Mouse (Mus musculus): ENCODE results near the gene Arhgap30. TPM values are rescaled to one million over a fixed set of nuclear protein-coding genes. Genes with fewer than 3 reads are reported as not detected.
A peak's percentile ranks its signal among the peaks of the same experiment; 100 is the strongest.

Gene Arhgap30
- total RNA-seq (2021) = 1 to 10 TPM; 3.3 to 3.5 TPM
- long read RNA-seq, experiment 1 = 0 reads
- long read RNA-seq, experiment 2, full-length matches to known transcripts = 2 of 4 reads
- long read RNA-seq, experiment 2, partial matches to known transcripts = 0 of 4 reads
- long read RNA-seq, experiment 2, other reads (novel, unspliced or antisense) = 2 of 4 reads

DNA sequence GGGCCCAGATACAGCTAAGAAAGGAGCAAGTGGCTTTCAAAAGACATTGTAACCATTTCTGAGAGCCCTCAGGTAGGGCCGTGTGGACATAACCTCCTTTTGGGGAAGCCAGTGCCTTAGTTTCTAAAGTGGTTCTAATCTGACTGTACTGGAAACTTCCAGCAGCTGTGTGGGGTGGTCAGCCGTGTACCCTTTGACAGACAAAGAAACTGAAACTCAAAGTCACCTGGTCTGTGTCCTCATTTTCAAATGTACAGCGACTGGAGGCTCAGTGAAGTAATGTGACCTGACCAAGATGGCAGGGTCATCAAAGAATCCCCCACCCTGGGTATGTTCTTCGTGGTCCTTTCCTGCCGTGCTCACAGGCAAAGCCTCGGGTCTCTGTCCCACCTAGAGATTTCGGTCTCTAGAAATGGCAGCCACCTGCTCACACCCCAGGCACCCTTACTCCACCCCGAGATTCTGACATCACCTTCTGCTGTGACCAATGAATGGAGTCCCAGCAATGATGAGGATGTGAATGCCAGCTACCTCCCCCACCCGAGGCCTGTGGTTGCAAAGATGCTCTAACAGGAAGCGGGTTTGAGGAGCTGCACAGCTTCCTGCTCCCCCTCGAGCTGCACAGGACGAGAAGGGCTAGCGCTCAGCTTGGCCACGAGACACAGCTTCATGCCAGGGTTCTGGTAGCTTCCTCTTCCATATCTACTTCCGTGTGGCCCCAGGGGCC, at the start of gene Arhgap30:
TSS of gene Arhgap30 (plus strand) at position 579 of the 727 bp plus-strand sequence.
- DNase-seq (ENCODE audit: low spot score in 2 of 2) = no peak

DNA sequence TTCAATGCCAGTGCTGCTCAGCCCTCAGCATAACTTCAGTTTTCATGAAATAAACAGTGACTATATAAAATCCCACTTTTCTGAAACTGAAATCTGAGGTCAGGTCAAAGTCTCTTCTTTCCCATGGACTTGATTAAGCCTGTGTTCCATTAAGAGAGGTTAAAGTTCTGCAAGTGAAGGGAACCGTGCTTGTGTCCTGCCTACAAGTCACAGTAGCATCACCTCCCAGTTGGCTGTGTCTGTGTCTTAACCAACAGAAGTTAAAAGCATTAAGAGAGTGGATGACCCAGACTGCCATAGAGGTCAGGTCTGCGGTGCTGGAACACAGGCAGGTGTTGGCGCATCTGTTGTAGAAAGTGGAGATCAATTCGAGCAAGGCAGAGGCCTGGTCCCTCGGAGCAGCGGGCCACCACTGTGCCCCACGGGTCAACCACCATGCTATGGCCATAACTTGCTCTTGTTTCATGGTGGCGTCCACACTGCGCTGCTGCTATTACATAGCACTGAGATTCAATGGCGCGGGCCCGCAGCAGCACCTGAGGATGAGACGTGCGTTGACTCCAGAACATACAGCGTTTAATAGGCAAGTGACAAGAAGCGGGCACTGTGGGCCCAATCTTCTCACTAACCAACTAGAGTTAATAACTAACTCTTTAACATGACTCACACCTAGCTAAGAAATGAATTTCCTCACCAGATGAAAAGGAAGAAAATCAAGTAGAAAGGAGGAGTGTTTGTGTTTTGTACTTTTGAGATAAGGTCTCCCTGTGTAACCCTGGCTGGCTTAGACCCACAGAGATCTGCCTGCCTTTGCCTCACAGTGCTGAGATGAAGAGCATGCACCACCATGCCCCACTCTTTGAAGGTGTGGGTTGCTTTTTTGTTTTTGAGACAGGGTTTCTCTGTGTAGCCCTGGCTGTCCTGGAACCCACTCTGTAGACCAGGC, 46.2 kb upstream of the Arhgap30 start:
- DNase-seq (ENCODE audit: low spot score in 2 of 2) = no peak

DNA sequence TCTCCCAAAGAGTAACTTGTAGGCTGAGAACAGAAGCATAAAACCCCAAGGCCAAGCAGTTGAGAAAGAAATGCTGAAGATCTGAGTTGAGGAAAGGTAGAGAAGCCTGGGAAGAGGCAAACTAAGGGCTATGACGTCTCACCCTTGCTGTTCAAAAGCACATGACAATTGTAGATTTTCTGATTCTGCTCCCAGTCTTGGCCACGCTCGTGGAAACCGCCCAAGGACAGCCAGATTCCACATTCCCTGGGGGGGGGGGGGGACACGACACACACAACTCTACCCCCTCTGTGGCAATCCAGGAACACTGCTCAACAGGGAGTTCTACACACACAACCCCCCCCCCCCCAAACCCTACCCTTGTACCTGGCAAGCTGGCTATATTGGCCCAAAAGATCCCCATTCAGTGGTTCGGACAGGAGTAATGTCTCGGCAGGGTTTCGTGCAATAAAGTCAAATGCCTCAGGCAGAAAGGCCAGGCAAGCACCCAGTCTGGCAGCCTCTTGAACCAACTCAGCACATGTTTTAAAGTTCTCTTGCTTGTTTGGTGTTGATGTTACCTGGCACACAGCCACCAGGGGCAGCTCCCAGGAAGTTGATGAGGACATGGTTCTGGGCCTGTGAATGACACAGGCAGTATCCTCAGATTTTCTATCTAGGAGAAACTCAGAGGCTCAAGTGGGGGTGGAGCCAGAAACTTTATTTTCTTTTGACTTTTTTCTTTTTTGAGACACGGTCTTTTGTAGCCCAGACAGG, 44.7 kb upstream of the Arhgap30 start:
- peak in 1 of 2 experiments; percentile 37 for DNase-seq (ENCODE audit: low spot score in 2 of 2)

DNA sequence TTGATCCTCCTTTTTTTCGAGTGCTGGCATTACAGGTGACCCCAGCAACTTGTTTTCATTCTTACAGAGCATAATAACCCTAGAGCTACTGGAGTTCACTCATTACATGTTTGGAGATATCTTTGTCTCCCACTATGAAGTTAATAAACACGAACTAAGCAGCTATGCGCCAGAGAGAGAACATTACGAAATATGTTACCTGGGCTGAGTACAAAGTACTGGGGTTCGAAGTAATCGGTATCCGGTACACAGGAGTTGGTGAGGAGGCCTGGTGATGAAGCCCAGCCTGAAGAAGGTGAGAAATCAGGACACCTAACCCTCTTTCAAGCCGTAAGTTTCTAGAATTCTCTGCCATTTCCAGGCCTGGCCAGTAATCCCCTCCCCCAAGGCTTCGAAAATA, 44.0 kb upstream of the Arhgap30 start:
- no peak for DNase-seq (ENCODE audit: low spot score in 2 of 2)

DNA sequence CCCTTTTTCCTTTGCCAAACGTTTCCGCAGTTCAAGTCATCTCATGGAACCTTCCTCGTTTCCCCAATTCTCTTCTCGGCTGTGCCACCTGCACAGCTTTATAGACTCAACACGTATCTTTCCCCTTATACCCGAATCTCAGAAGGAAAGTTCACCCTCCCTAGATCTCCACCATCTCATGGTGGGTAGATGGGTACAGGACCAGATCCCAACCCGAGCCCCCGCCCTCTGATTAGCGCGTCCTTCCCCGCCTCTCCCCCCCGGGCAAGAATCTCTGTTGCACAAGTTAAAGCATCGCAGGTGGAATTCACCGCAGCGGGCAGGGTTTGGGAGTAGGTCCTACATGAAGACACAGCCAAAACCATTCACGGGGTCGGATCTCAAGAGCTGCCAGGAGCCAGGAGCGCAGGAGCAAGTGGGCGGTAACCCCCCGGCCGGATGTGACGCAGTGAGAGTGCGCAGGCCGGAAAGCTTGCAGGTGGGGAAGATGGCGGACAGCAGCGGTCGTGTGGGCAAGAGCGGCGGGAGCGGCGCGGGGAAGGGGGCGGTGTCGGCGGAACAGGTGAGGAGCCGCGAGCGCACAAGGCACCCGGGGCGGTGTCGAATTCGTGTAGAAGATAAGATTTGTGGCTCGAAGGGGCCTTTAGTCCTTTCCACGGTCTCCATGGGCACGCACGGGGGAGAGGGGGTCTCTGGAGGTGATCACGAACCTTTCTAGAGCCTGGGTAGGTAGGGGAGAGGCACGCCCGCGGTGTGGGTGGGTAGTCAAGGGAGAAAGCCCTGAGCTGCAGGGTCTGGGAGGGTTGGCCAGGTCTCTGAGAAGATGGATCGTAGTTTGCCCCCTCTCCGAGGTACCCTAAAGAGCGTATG, 43.3 kb upstream of the Arhgap30 start, which contains the start of the genes Nit1 and Pfdn2:
TSS of gene Nit1 (minus strand) at position 422 of the 870 bp plus-strand sequence.
TSS of gene Pfdn2 (plus strand) at position 446 of the 870 bp plus-strand sequence.
- DNase-seq (ENCODE audit: low spot score in 2 of 2) = peak; percentile 79 to 90

DNA sequence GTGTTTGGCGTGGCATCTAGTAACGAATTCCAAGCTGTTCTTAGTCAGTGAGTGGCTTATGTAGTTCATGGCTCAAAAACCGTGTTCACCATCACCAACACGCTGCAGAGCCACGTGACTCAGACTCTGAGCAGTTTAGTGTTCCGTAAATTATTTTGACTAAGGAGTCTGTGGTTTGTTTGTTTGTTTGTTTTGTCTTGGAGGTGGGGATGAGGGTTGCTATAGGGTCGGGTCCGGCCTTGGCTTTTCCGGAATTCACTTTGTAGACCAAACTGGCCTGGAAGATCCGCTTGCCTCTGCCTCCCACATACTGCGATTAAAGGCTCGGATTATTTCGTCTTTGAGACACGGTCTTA, 42.7 kb upstream of the Arhgap30 start:
- DNase-seq (ENCODE audit: low spot score in 2 of 2) = no peak

DNA sequence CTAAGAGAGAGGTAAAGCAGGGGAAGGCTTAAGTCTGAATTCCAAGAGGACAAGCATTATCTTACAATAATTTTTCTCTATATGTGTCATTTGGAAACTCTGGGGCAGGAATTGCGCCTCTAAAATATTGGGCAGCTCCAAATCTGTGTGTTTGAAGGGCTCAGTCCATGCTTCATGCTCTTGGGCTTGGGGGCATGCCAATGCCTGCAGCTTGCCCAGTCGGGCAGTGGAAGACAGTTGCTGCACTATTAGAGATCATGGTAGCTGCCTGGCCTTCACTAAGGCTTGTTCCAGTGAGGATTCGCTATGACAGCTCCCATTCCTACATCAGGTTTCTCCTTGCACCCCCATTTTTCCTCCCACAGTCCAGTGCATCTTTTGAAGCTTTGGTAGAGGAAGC, 40.1 kb upstream of the Arhgap30 start:
- no peak for DNase-seq (ENCODE audit: low spot score in 2 of 2)

DNA sequence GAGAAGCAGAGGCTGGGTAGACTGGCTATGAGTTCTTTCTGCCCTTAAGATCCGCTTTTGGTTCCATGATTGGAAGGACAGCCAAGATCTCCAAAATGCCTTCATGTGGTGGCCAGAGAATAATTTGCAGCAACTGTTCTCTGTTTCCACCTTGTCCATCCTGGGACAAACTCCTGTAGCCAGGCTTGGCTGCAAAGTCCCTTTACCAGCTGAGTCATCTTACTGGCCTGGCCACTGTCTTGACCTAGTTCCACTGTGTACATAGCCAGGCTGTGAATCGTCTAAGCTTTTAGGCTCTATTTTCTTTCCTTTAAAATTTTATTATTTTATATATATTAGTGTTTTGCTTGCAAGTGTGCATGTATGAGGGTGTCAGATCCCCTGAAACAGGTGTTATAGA, 39.5 kb upstream of the Arhgap30 start:
- no peak for DNase-seq (ENCODE audit: low spot score in 2 of 2)

DNA sequence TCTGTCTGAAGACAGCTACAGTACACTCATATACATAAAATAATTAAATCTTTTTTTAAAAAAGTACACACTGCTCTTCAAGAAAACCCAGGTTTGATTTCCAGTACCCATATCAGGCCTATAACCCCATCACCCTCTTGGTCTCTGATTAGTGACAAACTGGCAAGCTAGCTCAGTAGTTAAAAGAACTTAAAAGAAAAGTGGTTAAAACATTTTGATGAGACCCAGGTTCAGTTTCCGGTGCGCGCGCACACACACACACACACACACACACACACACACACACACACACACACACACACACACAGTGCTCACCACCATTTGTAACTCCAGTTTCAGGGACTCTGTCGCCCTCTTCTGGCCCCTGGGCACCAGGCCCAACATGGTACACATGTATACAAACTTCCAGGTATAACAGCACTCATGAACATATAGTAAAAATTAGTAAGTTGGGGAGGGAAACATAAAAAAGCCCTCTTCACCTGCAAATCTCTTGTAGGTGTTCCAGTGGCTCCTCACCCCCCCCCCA, 32.9 kb upstream of the Arhgap30 start:
- DNase-seq (ENCODE audit: low spot score in 2 of 2) = no peak

DNA sequence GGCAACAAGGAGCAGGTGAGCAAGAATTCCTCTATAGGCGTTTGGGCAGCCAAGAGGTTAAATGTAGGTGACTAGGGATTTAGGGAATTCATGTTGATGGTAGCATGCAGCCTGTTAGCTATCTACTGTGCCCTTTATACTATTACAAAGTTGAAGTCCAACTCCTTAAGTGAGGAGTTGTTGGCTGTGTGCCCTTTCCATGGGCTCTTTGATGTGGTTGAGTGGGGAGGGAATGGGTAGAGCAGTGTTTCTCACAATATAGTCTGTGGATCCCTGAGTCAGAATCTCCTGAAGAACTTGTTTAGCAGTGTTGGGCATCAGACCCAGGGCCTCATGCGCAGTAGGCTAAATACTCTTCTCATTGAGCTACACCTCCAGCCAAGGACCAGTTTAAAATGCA, 31.9 kb upstream of the Arhgap30 start:
- no peak for DNase-seq (ENCODE audit: low spot score in 2 of 2)

DNA sequence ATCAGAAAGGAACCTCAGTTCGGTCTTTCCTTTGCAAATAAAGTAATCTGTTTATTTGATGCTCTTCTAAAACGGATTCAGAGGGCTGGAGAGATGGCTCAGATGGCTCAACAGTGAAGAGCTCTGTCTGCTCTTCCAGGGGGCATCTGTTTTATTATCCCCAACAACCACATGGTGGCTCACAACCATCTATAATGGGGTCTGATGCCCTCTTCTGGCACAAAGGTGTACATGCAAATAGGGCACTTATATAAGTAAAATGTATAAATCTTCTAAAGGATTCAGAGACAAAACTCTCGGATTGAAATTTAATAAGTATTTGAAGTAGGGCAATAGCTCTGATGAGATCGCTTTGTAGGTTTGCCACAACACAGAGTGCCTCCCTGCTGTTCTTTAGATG, 30.3 kb upstream of the Arhgap30 start:
- no peak for DNase-seq (ENCODE audit: low spot score in 2 of 2)

DNA sequence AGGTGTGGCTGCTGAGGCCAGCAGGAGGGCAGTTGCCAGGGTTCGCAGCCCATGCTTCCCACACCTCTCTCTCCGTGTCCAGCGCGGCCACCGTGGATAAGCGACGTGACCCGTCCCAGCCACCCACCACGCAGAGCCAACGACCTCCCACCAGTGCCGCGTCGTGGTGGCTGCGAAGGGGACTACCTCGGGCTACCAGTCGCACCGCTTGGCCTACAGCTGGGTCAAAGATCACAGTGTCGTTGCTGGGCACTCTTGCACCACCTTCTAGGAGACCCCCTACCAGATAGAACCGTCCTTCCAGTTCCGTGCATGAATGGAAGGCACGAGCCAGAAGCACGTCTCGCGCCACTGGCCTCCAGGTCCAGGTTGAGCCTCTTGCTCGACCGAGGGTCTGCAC, 28.5 kb upstream of the Arhgap30 start:
- no peak for DNase-seq (ENCODE audit: low spot score in 2 of 2)

DNA sequence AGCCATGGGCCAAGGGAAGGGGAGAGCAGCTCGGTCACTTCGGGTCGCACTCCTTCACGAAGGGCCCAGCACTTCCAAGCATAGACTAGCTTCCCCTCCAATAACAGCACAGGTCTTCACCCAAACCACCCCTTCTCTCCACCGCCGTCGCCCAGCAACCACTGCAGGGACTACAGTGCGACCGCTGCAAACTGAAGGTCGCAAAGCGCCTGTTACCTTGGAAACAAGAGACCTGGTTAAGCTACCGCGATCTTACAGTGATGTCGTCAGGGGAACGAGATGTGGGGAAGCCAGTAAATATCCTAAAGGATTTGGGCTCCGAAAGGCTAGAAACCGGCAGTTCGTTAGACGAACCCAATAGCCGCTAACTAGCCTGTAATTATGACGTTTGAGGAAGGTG, 28.1 kb upstream of the Arhgap30 start, which contains the start of gene Klhdc9:
TSS of gene Klhdc9 (minus strand) at position 143 of the 400 bp plus-strand sequence.
- DNase-seq (ENCODE audit: low spot score in 2 of 2) = peak; percentile 68 to 87

DNA sequence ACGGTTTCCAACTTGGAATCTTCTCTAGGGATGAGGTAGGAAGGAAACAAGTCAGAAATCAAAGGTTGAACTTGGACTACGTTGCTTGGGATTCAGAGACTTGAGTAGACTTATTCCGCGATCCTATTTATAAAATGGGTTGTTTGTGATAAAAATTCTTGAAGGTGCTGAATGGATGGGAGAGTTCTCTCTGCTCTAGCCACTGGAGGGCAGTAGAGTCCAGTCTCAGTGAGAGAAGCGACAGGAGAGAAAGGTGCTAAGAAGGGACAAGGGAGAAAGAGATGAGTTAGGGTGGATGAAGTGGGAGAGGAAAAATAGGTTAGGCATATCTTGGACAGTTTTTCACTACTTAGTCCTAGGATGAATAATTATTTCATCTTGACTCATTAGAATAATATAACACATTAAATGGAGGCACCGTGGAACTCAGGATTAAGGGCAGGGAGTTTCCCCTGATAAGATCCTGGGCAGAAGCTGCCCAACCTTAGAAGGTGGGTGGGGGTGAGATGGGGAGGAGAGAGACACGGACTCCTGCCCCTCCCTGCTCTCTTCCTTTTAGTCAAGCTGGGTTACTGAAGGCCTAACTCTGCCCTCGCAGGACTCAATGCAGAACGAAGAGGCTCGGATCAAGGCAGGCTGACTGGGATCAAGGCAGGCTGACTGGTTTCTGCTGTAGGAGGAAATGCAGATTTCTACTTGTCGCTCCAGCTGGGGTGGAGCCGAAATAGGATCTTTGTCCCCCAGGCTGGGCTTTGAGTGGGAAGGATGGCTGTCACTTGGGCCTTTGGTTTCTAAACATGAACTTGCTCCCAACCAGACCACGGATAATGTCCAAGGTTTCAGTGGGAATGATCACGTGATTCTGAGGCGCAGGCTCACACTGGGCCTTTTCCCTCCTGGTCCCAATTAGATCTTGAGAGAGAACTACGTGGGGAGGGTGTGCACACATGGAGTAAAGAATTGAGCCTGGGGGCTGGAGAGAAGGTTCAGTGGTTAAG, 27.3 kb upstream of the Arhgap30 start:
- peak in 1 of 2 experiments; percentile 68 for DNase-seq (ENCODE audit: low spot score in 2 of 2)

DNA sequence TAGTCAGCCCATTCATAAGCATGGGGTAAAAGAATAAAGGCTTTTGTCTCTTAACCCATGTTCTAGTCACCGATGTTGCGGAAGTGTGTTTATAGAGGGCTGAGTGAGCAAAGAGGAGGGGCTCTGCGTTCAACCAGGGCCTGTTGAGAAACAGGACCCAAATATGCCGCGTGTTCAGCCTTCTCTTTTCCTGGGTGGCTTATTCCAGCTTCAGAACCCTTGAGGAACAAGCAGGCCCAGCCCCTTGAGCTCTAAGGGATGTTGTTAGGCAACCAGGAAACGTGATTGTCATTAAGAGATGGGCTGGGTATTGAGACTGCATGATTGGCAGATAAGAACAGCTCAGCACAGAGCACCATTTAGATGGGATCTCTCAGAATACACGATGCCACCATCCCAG, 22.8 kb upstream of the Arhgap30 start:
- DNase-seq (ENCODE audit: low spot score in 2 of 2) = no peak

DNA sequence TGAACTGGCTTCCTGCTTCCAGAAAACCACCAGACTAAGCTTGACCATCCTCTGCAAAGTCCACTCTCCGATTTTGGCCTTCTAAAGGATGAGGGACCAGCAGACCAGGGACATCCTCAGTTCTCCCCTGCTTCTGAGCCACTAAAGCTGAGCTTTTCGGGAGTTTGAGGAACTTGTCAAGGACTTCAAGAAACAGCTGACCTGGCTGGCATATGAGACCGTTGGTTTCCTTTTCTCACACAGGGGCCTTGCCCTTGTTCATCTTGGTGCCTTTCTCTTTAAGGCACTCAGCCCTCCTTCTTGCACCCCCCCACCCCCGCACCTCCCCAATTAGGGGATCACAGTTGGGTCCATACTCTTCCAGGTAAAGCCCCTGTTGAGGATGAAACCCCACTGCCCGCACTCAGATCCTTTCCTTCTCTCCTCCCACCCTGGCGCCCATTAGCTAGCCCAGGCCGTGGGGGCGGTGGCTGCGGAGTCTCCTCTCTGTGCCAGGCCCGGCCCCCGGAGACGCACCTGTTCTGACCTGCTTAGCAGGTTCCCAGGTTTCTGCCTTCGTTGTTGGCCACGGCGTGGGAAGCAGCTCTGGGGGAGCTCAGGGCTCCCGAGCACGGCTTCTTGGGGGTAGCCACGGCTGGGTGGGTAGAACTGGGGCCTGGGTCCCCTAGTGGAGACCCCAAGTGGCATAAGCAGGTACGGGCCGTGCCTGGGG, 18.8 kb upstream of the Arhgap30 start, which contains the start of gene Nectin4:
TSS of gene Nectin4 (plus strand) at position 255 of the 712 bp plus-strand sequence.
- no peak for DNase-seq (ENCODE audit: low spot score in 2 of 2)

DNA sequence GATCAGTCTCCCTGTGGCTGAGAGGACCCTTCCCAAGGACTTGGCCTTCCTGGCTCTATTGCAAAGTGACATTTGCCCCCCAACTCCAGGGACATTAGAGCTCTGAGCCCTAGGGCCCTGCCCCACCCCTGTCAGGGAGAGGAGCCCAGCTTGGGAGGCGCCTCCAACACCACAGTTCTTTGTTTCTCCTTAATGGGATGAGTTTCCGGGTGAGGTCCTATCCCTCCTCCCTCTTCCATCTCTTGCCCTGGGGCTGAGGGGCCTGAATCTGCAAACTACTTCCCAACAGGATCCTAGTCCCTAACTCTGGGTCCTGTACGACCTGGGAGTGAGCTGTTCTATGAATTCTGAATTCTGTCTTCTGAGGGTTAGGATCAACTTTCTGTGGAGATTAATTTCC, 15.9 kb upstream of the Arhgap30 start:
- DNase-seq (ENCODE audit: low spot score in 2 of 2) = no peak

DNA sequence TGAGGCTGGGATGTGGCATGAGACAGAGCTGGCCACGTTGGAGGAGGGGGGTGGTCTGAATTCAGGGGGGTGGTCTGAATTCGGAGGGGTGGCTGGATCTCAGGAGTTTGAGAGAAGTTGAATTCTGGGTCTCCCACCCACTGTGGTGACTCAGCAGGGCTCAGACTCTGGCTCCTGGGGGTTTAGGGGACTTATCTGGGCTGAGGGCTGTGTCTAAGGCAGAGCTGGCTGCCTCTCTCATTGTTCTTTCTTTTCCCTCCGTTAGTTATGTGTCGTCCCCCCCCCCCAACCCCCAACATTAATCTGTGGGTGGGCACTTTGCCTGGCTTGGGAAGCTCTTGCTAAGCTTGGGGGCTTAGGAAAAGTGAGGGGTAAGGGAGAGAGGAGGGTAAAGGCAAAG, 14.8 kb upstream of the Arhgap30 start:
- no peak for DNase-seq (ENCODE audit: low spot score in 2 of 2)
